Mouse (Mus musculus): ENCODE data around the gene Pde6c.

The Pde6c gene
- long read RNA-seq, experiment 1: 0 reads
- long read RNA-seq, experiment 2: 0 reads

DNA sequence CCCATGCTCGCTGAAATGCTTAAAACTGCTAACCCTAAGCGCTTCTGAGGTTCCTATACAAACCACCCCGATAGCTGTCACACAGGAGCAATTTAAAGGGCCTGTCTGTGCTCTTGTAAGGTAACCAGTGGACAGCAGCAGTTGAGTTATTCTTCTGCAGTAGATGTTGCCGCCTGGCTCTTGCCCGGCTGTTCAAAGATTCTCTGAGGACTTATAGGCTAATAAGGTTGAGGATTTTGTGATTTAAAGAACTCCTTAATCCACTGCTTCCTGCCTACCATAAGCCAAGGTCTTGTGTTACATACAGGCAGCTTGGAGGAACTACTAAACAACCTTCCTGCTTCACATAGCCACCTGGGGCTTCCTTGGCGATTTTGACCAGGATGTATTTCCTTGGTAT, at the start of gene Pde6c:
Gene Pde6c (plus strand): TSS at position 301 of the 400 bp plus-strand sequence.
- intact Hi-C loops (cut with DNase I): no loop called here

DNA sequence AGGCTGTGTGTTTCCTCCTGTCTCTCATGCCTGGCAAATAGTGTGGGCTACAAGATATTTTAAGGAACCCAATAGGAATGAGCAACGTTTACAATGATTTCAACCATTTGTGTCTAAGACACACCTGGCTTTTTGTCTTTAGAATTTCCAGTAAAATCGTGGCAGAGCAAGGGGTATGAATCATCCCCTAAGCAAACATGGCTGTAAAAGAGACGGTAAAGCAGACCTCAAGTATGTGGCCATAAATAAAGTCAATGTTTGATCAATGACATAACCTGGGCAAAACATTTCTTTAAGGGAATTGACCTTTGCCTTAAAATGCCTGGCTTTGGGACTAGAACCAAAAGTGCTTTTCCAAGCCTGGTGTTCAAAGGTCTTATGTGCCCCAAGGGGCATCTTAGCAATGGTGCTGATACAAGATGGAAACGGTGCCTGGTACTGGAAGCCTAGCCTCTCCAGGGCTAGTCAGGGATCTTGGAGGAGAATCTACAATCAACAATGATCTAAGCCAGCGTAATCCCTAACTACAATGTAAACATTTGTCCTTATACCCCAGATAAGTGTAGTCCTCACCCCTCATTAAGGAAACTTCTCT, 49.6 kb upstream of the Pde6c start:
- intact Hi-C loops (cut with DNase I): loop anchor here (10.0 kb wide), 1 partner anchor 112 kb away; no protein-coding TSS in a partner anchor

DNA sequence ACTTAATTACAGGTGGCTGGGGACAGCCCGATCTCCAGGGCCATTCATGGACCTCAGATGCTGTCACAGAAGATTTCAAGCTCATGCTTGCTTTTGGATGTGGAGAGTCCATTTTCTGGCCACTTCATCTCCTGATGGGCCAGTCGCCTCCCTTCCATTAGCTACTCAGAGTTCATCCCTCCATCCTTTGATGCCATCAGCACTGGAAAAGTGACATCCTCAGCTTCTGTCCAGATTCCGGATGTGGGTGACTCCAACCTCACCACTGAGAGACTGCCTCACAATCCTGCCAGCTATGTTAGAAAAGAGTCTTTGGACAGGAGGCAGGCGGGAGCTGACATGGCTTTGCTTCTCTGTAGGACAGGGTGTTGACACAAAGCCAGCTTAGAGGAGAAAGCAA, 46.7 kb upstream of the Pde6c start:
- intact Hi-C loops (cut with DNase I): loop anchor here (10.0 kb wide), 1 partner anchor 109 kb away; no protein-coding TSS in a partner anchor

DNA sequence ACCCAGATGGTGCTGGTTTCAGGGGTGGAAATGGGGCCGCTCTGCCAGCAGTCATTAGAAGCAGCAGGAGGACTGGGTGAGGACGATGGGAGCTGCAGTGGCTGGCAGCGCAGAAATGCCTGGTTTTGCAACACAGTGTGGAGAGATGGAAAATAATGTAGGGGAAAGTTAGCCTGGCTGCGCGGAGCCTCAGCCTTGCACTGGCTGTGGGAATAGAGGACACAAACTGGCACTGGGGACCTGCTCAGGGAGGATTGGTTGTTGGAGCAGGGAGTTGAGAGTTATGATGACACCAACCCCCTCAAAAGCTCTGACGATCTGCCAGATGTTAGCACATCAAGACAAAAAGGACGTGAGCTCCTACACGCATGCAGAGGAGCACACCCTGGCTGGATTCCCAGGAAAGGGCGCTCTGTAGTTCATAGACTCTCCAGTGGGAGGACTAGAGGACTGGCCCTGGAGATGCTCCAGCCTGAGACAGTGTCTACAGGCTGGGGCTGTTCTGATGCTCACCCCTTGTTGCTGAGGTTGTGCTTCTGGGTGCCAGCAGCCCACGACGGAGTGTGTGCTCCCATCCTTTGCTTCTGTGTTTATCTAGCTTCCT, 45.5 kb upstream of the Pde6c start:
- intact Hi-C loops (cut with DNase I): loop anchor here (10.0 kb wide), 1 partner anchor 108 kb away; no protein-coding TSS in a partner anchor

DNA sequence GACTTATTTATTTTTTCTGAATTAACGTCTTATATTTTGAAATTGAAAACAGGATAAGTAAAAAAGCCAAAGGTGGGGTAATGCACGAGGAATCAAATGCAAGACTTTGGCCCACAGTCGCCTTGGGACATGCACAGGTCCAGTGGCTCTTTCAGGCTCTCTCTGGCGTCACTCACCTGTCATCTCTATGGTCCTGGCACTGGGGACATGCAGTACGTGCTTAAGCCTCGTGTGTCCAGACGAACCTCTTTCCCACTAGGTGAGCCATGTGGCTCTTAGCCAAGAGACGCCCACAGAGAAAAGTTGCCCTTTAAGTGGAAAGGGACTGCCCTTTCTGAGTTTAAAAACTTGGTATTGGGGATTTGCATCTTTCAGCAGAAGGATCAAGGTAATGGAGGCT, 43.2 kb upstream of the Pde6c start:
- intact Hi-C loops (cut with DNase I): loop anchor here (10.0 kb wide), 1 partner anchor 105 kb away; no protein-coding TSS in a partner anchor

DNA sequence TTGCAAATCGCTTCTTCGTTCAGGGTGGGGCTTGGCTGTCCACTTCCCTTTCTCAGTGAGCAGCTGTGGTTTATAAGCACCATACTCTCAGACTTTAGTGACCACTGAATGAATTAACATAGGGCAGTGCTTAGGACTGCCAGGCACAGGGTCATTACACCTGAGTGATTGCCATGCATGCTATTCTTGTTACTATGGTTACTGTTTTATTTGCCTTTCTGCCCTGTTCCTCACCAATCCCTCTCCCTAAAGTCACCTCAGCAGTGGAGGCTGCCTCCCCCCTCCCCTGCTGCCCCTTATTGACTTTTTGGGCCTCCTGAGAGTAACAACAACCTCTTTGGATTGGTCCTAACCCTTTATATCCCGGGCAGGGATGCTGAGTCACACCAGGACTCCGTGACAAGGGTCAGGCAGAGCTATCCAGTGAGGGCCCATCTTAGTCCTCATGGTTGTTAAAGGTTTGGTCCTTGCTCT, 41.0 kb upstream of the Pde6c start:
- intact Hi-C loops (cut with DNase I): no loop called here

DNA sequence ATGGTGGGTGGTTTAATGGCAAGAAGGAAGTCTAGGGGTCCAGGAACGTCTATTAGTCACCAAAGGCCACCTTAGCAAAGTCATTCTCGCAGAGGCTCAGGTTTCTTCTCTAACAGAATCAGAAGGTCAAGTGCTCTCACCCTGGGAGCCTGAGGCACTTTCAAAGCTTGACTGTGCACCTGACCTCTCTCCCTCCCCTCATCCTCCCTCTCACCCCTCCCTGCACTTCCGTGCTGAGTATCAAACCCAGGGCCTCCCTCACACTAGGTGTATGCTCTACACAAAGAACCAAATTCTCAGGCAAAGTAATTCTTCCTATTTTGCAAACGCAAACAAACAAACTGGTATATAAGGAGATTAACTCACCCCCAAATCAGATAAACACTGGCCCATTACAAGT, 36.4 kb upstream of the Pde6c start:
- intact Hi-C loops (cut with DNase I): no loop called here

DNA sequence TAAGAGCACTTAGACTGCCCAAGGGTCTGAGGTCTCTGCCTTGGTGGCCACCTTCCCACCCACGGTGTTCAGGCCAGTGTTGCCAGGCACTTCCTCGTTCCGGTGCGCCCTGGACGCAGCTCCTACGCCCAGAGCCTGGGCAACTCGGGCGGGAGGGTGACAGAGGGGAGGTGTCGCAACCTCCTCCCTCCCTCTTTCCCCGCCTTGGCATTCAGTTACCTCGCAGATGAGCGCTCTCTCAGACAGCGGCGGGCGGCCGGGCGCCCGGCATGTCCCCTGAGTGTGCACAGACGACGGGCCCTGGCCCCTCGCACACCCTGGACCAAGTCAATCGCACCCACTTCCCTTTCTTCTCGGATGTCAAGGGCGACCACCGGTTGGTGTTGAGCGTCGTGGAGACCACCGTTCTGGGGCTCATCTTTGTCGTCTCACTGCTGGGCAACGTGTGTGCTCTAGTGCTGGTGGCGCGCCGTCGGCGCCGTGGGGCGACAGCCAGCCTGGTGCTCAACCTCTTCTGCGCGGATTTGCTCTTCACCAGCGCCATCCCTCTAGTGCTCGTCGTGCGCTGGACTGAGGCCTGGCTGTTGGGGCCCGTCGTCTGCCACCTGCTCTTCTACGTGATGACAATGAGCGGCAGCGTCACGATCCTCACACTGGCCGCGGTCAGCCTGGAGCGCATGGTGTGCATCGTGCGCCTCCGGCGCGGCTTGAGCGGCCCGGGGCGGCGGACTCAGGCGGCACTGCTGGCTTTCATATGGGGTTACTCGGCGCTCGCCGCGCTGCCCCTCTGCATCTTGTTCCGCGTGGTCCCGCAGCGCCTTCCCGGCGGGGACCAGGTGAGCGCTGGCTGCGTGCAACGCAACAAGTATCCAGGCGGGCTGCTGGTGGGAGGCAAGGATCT, 35.5 kb upstream of the Pde6c start, which contains the start of gene Ffar4:
Gene Ffar4 (plus strand): TSS at position 214 of the 901 bp plus-strand sequence.
- intact Hi-C loops (cut with DNase I): no loop called here

DNA sequence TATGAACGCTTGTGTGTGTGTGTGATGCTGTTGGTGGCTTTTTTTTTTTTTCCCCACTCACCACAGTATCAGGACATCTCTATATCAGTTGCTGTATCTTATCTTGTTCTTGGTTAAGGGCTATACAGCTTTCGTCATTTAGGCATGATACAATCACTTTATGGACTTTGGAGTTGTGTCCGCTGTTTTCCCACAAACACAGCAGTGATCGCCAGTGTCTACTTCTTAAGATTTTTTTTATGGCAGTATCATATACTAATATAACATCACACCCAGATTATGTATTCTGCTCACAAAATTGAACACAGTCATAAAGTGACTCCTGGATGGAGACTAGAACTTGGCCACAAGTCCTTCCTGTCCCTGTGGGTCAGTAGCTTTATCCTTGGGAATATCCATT, 24.7 kb upstream of the Pde6c start:
- intact Hi-C loops (cut with DNase I): no loop called here

DNA sequence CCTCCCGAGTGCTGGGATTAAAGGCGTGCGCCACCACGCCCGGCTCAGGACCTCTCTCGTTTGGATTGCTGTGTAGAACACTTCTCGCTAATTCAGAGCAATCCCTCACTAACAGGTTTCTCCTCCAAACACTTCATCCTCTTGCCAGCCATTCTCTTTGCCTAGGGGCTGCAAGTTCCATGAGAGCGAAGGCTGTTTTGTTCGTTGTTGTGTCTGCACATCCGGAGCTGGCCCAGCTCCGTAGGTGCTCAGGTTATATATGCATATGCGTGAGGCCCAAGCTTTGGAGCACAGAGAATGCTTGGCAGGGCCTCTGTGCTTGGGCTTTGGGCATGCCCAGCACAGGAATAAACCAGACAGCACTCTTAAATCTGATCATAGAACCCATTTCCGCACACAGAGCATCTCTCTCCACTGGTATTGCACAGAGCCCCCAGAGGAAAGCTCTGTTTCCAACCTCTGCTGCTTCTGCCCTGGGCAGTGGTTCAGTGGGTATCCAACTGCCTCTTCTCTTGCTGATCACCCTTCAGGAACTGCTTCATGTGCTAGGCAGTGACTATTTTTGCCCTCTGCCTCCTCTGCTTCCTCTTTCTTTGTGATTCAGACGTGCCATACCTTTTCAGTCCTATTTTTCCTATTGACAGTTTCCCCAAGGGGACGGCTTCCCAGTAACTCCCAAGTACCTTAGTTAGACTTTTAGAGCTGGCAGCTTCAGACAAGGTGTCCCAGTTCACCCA, 22.9 kb upstream of the Pde6c start:
- intact Hi-C loops (cut with DNase I): no loop called here

DNA sequence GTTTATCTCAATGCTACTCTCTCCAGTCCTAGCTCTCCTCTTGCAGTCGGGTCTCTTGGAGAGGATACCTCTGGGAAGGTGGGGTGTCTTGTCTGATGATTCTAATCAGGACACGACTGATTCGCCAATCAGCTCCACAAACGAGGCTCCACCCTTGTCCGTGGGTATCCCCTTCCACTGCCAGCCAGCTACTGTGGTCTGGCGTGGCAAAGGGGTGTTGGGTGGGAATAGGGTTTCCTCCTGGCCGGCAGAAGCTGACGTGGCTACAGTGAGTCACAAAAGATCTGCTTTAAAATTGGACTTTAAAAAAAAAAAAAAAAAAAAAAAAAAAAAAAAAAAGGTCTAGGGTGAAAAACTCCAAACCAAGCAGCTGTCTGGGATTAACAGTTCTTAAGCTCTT, 21.5 kb upstream of the Pde6c start:
- intact Hi-C loops (cut with DNase I): no loop called here

DNA sequence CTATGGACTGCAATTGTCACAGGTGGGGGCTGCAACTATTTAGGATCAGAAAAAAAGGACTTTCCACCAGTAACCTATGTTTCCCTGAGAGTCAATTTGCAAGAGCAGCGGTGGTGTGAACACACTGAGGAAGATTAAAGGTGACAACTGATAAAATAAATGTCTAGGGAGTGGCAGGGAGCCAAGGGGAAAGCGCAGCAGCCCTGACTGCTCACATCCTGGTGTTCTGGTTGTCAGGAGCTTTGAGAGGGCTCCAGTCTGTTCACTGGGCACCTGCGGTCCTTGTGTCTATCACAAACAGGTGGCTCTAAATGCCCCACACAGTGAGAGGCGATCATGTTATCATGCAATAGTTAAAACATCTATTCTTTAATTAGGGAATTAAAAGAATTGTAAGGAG, 20.0 kb upstream of the Pde6c start:
- intact Hi-C loops (cut with DNase I): no loop called here

DNA sequence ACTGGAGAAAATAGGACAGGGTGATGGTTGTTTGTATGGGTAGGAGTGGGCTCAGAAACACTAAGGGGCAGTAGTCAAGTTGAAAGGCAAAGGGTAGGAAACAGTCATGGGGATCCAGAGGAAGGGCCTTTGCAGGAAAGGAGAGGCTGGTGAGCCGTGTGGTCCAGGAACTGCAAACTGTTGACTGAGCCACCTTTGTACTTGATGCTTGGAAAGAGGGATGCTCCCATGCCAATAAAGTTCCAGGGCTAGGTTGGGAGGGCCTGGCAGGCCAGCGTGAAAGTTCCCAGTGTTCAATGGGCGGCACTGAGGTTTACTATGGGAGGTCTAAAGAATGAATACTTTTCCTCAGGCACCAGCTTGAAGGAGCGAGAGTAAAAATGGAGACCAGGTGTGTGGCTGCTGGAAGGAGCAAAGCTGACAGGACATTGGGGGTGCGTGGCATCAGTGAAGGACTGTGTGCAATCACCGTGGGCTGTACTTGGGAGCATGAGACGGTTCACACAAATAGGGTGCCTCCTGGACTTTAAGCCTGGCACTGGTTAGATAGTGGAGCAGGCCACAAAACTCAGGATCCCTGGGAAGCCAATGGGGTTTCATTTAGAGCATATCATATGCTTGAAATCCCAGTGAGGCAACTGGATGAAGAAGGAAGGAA, 17.6 kb upstream of the Pde6c start:
- intact Hi-C loops (cut with DNase I): no loop called here

DNA sequence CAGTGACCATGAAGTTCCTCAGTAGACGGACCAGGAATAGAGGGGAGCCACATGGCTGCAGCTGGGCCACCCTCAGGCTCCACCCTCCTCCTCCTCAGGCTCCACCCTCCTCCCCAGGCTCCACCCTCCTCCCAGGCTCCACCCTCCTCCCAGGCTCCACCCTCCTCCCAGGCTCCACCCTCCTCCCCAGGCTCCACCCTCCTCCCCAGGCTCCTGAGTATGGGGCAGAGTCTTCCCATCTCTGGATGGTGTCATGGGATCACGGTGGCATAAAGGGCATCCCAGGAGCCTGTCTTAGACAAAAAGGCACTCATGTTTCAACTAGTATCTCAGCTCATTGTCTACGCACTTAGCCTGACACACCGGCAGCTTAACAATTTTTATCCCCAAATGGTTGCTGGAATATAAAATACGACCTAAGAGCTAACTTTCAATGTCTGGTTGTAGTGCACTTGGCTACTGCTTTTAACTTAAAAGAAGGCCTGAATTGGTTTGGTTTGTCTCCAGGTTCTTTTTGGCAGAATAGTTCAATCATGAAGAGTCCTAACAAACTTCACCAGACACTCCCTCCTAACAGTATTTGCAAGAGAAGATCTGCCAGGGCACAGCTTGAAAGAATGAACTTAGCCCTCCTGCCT, 12.3 kb upstream of the Pde6c start:
- intact Hi-C loops (cut with DNase I): no loop called here

DNA sequence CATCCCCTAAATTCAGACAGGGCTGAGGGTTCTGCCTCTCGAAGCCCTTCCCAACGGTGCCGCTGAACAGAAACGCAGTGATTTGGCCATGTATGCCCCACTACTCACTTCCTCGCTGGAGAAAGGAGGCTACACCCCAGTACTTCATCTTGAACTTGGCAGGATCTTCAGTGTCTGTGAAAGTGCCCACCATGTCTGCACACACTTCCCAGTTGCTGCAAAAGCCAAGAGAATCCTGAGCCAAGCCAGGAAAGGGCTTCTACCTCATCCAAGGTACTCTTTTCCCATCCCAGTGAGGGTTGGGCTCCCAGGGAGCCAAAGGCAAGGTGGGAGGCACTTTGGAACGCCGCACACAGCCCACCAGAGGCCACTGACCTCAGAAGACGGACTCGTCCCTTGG, 8.7 kb upstream of the Pde6c start:
- intact Hi-C loops (cut with DNase I): no loop called here

DNA sequence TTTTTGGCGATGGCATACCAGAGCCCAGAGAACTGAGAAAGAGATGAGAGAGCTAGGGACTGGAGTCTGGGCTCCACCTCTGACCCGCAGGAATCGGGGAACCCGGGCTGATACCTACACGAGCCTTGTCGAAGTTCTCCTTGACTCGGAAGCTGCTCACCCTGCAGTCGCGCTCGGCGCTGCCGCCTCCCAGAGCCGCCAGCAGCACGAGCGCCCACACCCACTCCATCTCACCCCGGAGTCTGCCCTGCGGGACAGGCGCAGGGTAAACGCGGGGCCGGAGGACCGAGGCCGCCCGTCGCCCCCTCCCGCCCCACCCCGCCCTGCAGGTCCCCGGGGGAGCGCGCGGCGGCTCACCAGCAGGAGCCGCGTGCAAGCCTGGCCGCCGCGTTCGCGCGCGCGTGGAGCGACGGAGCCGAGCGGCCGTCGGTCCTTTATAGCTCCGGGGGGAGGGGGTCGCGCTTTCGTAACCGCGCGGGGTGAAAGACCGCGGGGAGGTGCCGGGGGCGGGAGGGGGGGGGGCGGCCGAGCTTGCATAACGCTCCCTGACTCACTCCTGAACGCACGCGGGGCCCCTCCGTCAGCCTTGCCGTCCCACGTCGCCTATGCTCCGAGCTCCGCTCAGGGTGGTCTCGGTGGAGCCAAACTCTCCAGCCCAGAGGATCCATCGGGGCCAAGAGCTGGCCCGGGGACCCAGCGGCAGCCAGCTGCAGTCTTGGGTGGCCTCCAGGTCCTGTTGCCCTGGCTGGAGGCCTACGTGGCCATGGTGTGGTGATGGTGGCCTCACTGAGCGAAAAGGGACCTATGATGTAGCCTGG, 8.0 kb upstream of the Pde6c start:
- intact Hi-C loops (cut with DNase I): no loop called here

DNA sequence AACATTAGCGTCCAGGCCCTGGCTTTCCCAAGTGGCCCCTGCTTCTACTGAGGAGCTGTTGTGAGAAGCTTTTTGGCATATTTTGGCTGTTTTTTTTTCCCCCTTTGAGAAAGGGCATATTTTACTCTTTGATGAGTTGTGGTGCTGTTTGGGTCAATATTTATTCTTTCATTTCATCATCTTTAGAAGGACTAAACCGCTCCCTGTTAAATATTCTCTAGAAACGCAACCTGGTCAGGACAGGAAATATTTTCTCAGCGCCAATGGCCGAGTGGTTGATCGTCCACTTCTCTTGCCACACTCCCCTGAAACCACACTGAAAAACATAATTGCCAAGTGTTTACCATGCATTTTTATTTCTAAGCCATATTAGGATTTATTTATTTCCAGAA, 7.4 kb upstream of the Pde6c start, which contains the start of gene Rbp4:
Gene Rbp4 (minus strand): TSS at position 63 of the 392 bp plus-strand sequence.
- intact Hi-C loops (cut with DNase I): no loop called here

DNA sequence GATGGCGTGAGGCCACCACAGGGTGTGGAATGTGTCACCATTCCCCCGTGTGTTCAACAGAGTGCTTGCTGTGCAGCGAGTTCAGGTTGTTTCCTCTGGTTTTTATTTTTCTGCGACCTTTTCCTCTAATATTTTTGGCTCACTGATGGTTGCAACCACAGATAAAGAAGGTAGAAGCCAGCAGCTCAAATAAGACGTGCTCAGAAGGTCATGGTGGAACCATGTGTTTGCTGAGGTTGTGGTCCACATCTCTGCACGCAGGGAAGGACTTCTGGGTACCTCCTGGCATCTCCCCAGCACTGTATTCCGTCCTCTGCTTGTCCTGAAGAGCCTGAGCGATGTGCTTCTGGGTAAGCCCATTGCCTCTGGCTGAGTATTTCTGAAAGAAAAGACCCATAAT, 5.9 kb upstream of the Pde6c start:
- intact Hi-C loops (cut with DNase I): no loop called here

DNA sequence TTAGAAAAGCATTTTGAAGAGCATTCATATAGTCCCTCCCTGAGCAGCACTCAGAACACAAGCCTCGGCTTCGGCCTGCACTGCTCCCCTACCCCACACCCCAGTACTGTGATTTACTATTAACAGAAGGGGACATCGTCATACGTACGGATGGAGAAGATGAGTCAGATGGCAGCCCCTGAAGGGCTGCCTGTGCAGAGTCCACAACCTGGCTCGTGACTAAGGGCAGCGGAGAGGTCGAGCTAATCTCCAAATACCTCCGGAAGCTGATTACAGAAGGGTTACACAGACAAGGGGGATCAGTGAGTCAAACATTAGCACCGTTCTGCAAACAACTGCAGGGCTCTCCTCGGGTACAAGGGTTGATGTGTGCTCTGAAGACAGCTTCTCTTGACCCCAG, 1.4 kb downstream of the Pde6c start:
- intact Hi-C loops (cut with DNase I): no loop called here
